Mouse (Mus musculus) heart, postnatal 4 days (tissue): ENCODE measurements around the gene Gm20532. TPM values are rescaled to one million over a fixed set of nuclear protein-coding genes. Genes with fewer than 3 reads are reported as not detected.

Experiments used
- DNase-seq: peaks from one replicate; pipeline ENCODE4 v3.0.0; 2021
- total RNA-seq, 2 experiments: library from RNA; stranded (reverse); gene quantifications; 2 replicates each; pipeline ENCODE4 v1.2.3; 2021

Gm20532 gene
- total RNA-seq, 2 experiments from 2014 or later, result not detected

GRCm38 (mm10) chr2:26626081-26626480 lies 39.6 kb downstream of the Gm20532 start:
- no peak for DNase-seq

- peak; percentile 79 for DNase-seq
Observed at GRCm38 (mm10) chr2:26627921-26628739, 41.7 kb downstream of the Gm20532 start, which contains the start of gene Fam69b. TSS of gene Fam69b (plus strand) at chr2:26628457.

- no peak for DNase-seq
Observed at GRCm38 (mm10) chr2:26628792-26629437, 42.5 kb downstream of the Gm20532 start.

- no peak for DNase-seq
Observed at GRCm38 (mm10) chr2:26632541-26633395, 46.3 kb downstream of the Gm20532 start.

GRCm38 (mm10) chr2:26633953-26634530 lies 47.6 kb downstream of the Gm20532 start:
- no peak for DNase-seq

- DNase-seq, result no peak
Observed at GRCm38 (mm10) chr2:26634629-26635488, 48.4 kb downstream of the Gm20532 start.

- DNase-seq, result no peak
Observed at GRCm38 (mm10) chr2:26635489-26636324, 49.3 kb downstream of the Gm20532 start.

- no peak for DNase-seq
Observed at GRCm38 (mm10) chr2:26636325-26636635, 49.8 kb downstream of the Gm20532 start.

- DNase-seq, result no peak
Observed at GRCm38 (mm10) chr2:26637316-26637932, 51.0 kb downstream of the Gm20532 start.

GRCm38 (mm10) chr2:26638039-26638438 lies 51.6 kb downstream of the Gm20532 start:
- no peak for DNase-seq

GRCm38 (mm10) chr2:26638572-26638971 lies 52.1 kb downstream of the Gm20532 start:
- no peak for DNase-seq

- peak; percentile 57 for DNase-seq
Observed at GRCm38 (mm10) chr2:26639083-26639482, 52.6 kb downstream of the Gm20532 start.

- DNase-seq, result peak; percentile 99
Observed at GRCm38 (mm10) chr2:26639838-26640830, 53.7 kb downstream of the Gm20532 start.

- no peak for DNase-seq
Observed at GRCm38 (mm10) chr2:26641006-26641647, 54.7 kb downstream of the Gm20532 start.

GRCm38 (mm10) chr2:26643942-26644341 lies 57.5 kb downstream of the Gm20532 start:
- peak; percentile 50 for DNase-seq

- peak; percentile 85 for DNase-seq
Observed at GRCm38 (mm10) chr2:26646643-26647293, 60.3 kb downstream of the Gm20532 start.

- no peak for DNase-seq
Observed at GRCm38 (mm10) chr2:26654687-26655086, 68.2 kb downstream of the Gm20532 start.

- DNase-seq, result no peak
Observed at GRCm38 (mm10) chr2:26657426-26657825, 71.0 kb downstream of the Gm20532 start.
